8 mouse cellular contexts compared by ENCODE assay signal in genomic region chr17:83513655-83514212, GRCm38 (mm10). TPM values are rescaled to one million over a fixed set of nuclear protein-coding genes. Genes with fewer than 3 reads are reported as not detected.
DNase-seq lines count a peak whose midpoint lies in the region; ATAC-seq and TF ChIP-seq lines count a peak whose summit lies in the region.

No protein-coding gene starts in this region.

- 2% methylated on average over 24 of the region's 24 CpGs for WGBS in limb, embryonic 15.5 days

- peaks cover 5% of the 10 kb centered on the region for H3K9me3 ChIP-seq in erythroblast, embryonic 14.5 days (ENCODE audit: control insufficient read depth, low read length)
- no peaks in the 10 kb centered on the region for H3K9me3 ChIP-seq in limb, embryonic 15.5 days

- peak overlapping the region; percentile 97 for H3K27ac ChIP-seq in gastrocnemius, adult 2 months
- H3K27ac ChIP-seq in limb, embryonic 15.5 days = peak overlapping the region; percentile 82

- H3K27me3 ChIP-seq in erythroblast, embryonic 14.5 days (ENCODE audit: control insufficient read depth) = no peaks in the 10 kb centered on the region
- no peaks in the 10 kb centered on the region for H3K27me3 ChIP-seq in limb, embryonic 15.5 days
- H3K27me3 ChIP-seq in splenic B cell, adult 2 months (ENCODE audit: control insufficient read depth, insufficient read depth, low read length, poor library complexity, severe bottlenecking) = no peaks in the 10 kb centered on the region

- intact Hi-C loops in gastrocnemius, adult 2 months (cut with DNase I) = loop anchor here (1.0 to 5.0 kb wide), 2 partner anchors 161 to 241 kb away; partner anchors contain the start of gene Eml4
- intact Hi-C loops in left cerebral cortex, postnatal 10 days (cut with DNase I) = loop anchor here (10.0 kb wide), 1 partner anchor 239 kb away; no protein-coding TSS in a partner anchor

- peaks cover 51% of the 10 kb centered on the region for H3K4me1 ChIP-seq in erythroblast, embryonic 14.5 days (ENCODE audit: control insufficient read depth)
- peaks cover 16% of the 10 kb centered on the region for H3K4me1 ChIP-seq in limb, embryonic 15.5 days

- peaks cover 9% of the 10 kb centered on the region for H3K36me3 ChIP-seq in erythroblast, embryonic 14.5 days (ENCODE audit: control insufficient read depth)
- no peaks in the 10 kb centered on the region for H3K36me3 ChIP-seq in limb, embryonic 15.5 days
- H3K36me3 ChIP-seq in splenic B cell, adult 2 months (ENCODE audit: control insufficient read depth, insufficient read depth, low read length, poor library complexity, severe bottlenecking) = no peaks in the 10 kb centered on the region

- peak overlapping the region; percentile 80 for H3K4me3 ChIP-seq in gastrocnemius, adult 2 months
- peak overlapping the region; percentile 88 for H3K4me3 ChIP-seq in erythroblast, embryonic 14.5 days (replicated peaks)
- peak overlapping the region; percentile 86 for H3K4me3 ChIP-seq in limb, embryonic 15.5 days

- peak overlapping the region; percentile 90 for H3K9ac ChIP-seq in limb, embryonic 15.5 days

- no peak for DNase-seq in gastrocnemius, adult 2 months
- no peak for DNase-seq in gastrocnemius, postnatal 10 days
- peak; percentile 15 for DNase-seq in 416B (ENCODE audit: low read depth)
- DNase-seq in splenic B cell, adult 2 months (ENCODE audit: low read depth, low spot score) = peak; percentile 46
- no peak for DNase-seq in testis, postnatal 14 days (ENCODE audit: low spot score)
- no peak for DNase-seq in left cerebral cortex, postnatal 10 days (ENCODE audit: extremely low spot score in 1 of 2, low spot score in 2 of 2)

- ATAC-seq in limb, embryonic 15.5 days (ENCODE audit: insufficient number of reproducible peaks, low FRiP score, low TSS enrichment, low read depth) = no peak

- H3K4me2 ChIP-seq in limb, embryonic 15.5 days = peak overlapping the region; percentile 62

- no peak for TF ChIP-seq CTCF in gastrocnemius, adult 2 months (IDR thresholded peaks at IDR 0.05)

RNA-seq across cellular contexts. Expression of gene Cox7a2l, which starts 3.4 kb away (rescaled TPM):
- total RNA-seq in gastrocnemius, adult 2 months (2021) = 100 to 1,000 TPM; 151 to 172 TPM
- total RNA-seq in gastrocnemius, postnatal 10 days (2021) = 100 to 1,000 TPM; 140 TPM
- 4.1 and 7.3 TPM in 2 replicates for polyA plus RNA-seq in erythroblast, embryonic 14.5 days (2012)
- 142 and 145 TPM in 2 replicates for polyA plus RNA-seq in limb, embryonic 15.5 days (2015; fragmentation: Nextera tagmentation; extraction: Ambion mirVana)
- total RNA-seq in left cerebral cortex, postnatal 10 days (2021) = 100 to 1,000 TPM; 193 to 198 TPM

Comparison
In these comparisons a context has a peak if more than half of its experiments do, and no peak if none do; other contexts are left out.
1. DNase-seq: peak in 416B (single experiment) and splenic B cell, adult 2 months (single experiment); none in gastrocnemius, adult 2 months (single experiment), gastrocnemius, postnatal 10 days (single experiment), testis, postnatal 14 days (single experiment) and left cerebral cortex, postnatal 10 days (0 of 2).
2. Peak in every context shown above with its lines, with median percentiles within 50 percentile points of each other: H3K4me3 ChIP-seq.